Mouse (Mus musculus) MEL (cell line): Measurements from ENCODE around the gene Osbpl9.

Experiments used
- CHD2 ChIP-seq: IDR thresholded peaks from 2 replicates; pipeline ENCODE4 v1.6.1; 2011; ENCODE audit warnings: low read length, improper control_type of control experiment
- GATA1 ChIP-seq: IDR thresholded peaks from 2 replicates; pipeline ENCODE4 v1.6.1; 2011; ENCODE audit warnings: low read depth, low read length, improper control_type of control experiment
- SIN3A ChIP-seq: IDR thresholded peaks from 2 replicates; pipeline ENCODE4 v1.6.1; 2012; ENCODE audit warnings: low read length, improper control_type of control experiment, inconsistent platforms

- TF ChIP-seq GATA1 (no peak), CHD2 (peak; percentile 52), SIN3A (peak; percentile 59)
Observed at GRCm38 (mm10) chr4:109117596-109118326, 84.3 kb downstream of the Osbpl9 start.
